Mouse (Mus musculus) CH12.LX (cell line): ENCODE results near the gene Mapk9. TPM values are rescaled to one million over a fixed set of nuclear protein-coding genes. Genes with fewer than 3 reads are reported as not detected.

Source experiments
- DNase-seq: peaks from one replicate; pipeline ENCODE4 v3.0.0-alpha.2; 2013; ENCODE audit errors: extremely low read depth
- H3K27ac ChIP-seq: 2 replicates; pipeline ENCODE4 v1.5.1; 2012; ENCODE audit warnings: low read depth, mild to moderate bottlenecking, control low read depth, moderate library complexity; ENCODE audit not compliant: insufficient read depth
- H3K27me3 ChIP-seq: replicated peaks from 2 replicates; pipeline ENCODE3; 2012; ENCODE audit warnings: inconsistent platforms
- H3K36me3 ChIP-seq, 2 experiments: replicated peaks in 1 of 2; 2 replicates each; pipeline versions ENCODE3 to v1.6.1; 2012; ENCODE audit warnings: inconsistent platforms in 1 of 2, low read length in 1 of 2, mild to moderate bottlenecking in 1 of 2, mixed read lengths in 1 of 2, moderate library complexity in 1 of 2; ENCODE audit not compliant: control insufficient read depth in 1 of 2, insufficient read depth in 1 of 2
- H3K4me1 ChIP-seq, 2 experiments: 2 replicates each; pipeline ENCODE4 v1.6.1; 2012; ENCODE audit warnings: inconsistent platforms in 1 of 2, moderate library complexity in 1 of 2; ENCODE audit not compliant: insufficient read depth in 2 of 2, control insufficient read depth in 1 of 2
- H3K4me2 ChIP-seq: 2 replicates; pipeline ENCODE4 v1.6.1; 2012; ENCODE audit warnings: low read depth, mild to moderate bottlenecking, control low read depth; ENCODE audit not compliant: poor library complexity, insufficient read depth, severe bottlenecking
- H3K4me3 ChIP-seq, 3 experiments: fragments of 150-350 bp in 1 of 3; sonication (generic) in 1 of 3; replicated peaks in 1 of 3; 2 replicates each; pipeline versions ENCODE3 to v1.5.1; 2011 to 2012; ENCODE audit warnings: low read depth in 2 of 3, low read length in 2 of 3, mild to moderate bottlenecking in 2 of 3, moderate library complexity in 2 of 3, control low read depth in 1 of 3, improper control_type of control experiment in 1 of 3, inconsistent platforms in 1 of 3, mixed read lengths in 1 of 3; ENCODE audit not compliant: poor library complexity in 1 of 3
- H3K79me2 ChIP-seq: replicated peaks from 2 replicates; pipeline ENCODE4 v1.6.1; 2012; ENCODE audit warnings: mild to moderate bottlenecking, moderate library complexity; ENCODE audit not compliant: control insufficient read depth, poor library complexity, insufficient read depth, severe bottlenecking; ENCODE audit errors: extremely low read depth
- H3K9ac ChIP-seq: 2 replicates; pipeline ENCODE4 v1.6.1; 2012; ENCODE audit warnings: low read depth, mild to moderate bottlenecking, control low read depth, moderate library complexity; ENCODE audit not compliant: insufficient read depth
- H3K9me3 ChIP-seq: replicated peaks from 2 replicates; pipeline ENCODE3; 2012; ENCODE audit warnings: low read length, inconsistent platforms, mixed read lengths
- BHLHE40 ChIP-seq: IDR thresholded peaks from 2 replicates; pipeline ENCODE4 v1.6.1; 2011; ENCODE audit warnings: mild to moderate bottlenecking, low read depth, low read length, improper control_type of control experiment
- CHD1 ChIP-seq: IDR thresholded peaks from 2 replicates; pipeline ENCODE4 v1.6.1; 2012; ENCODE audit warnings: low read depth, low read length, improper control_type of control experiment, inconsistent platforms
- CHD2 ChIP-seq: IDR thresholded peaks from 2 replicates; pipeline ENCODE4 v1.6.1; 2011; ENCODE audit warnings: low read length, improper control_type of control experiment
- CTCF ChIP-seq, 2 experiments: IDR thresholded peaks in 1 of 2; conservative IDR thresholded peaks in 1 of 2; 2 replicates each; pipeline ENCODE4 v1.5.1; 2011 to 2012; ENCODE audit warnings: low read depth in 2 of 2, low read length in 2 of 2, improper control_type of control experiment in 1 of 2, inconsistent platforms in 1 of 2, mild to moderate bottlenecking in 1 of 2, moderate library complexity in 1 of 2
- E2F4 ChIP-seq: IDR thresholded peaks from 2 replicates; pipeline ENCODE4 v1.6.1; 2011; ENCODE audit warnings: low read depth, low read length, improper control_type of control experiment; ENCODE audit not compliant: insufficient replicate concordance
- ELF1 ChIP-seq: IDR thresholded peaks from 2 replicates; pipeline ENCODE4 v1.6.1; 2014; ENCODE audit warnings: low read depth, mild to moderate bottlenecking, inconsistent platforms, low read length, improper control_type of control experiment
- EP300 ChIP-seq: IDR thresholded peaks from 2 replicates; pipeline ENCODE4 v1.6.1; 2011; ENCODE audit warnings: low read length, improper control_type of control experiment
- ETS1 ChIP-seq: conservative IDR thresholded peaks from 2 replicates; pipeline ENCODE4 v1.6.1; 2012; ENCODE audit warnings: low read depth, mild to moderate bottlenecking, inconsistent platforms, low read length, improper control_type of control experiment, moderate library complexity
- GABPA ChIP-seq: IDR thresholded peaks from 2 replicates; pipeline ENCODE4 v1.6.1; 2012; ENCODE audit warnings: low read depth, low read length, improper control_type of control experiment, inconsistent platforms; ENCODE audit not compliant: insufficient replicate concordance
- HCFC1 ChIP-seq: IDR thresholded peaks from 2 replicates; pipeline ENCODE4 v1.6.1; 2012; ENCODE audit warnings: low read depth, mild to moderate bottlenecking, inconsistent platforms, low read length, improper control_type of control experiment
- IRF4 ChIP-seq: IDR thresholded peaks from 2 replicates; pipeline ENCODE4 v1.6.1; 2014; ENCODE audit warnings: low read depth, mild to moderate bottlenecking, inconsistent platforms, low read length, improper control_type of control experiment
- JUN ChIP-seq: IDR thresholded peaks from 2 replicates; pipeline ENCODE4 v1.6.1; 2011; ENCODE audit warnings: low read depth, mild to moderate bottlenecking, low read length, improper control_type of control experiment, moderate library complexity; ENCODE audit not compliant: insufficient read depth
- JUND ChIP-seq: conservative IDR thresholded peaks from 2 replicates; pipeline ENCODE4 v1.6.1; 2011; ENCODE audit warnings: low read depth, low read length, improper control_type of control experiment
- KAT2A ChIP-seq: IDR thresholded peaks from 2 replicates; pipeline ENCODE4 v1.6.1; 2012; ENCODE audit warnings: low read length, improper control_type of control experiment, inconsistent platforms; ENCODE audit not compliant: insufficient replicate concordance
- MAFK ChIP-seq: IDR thresholded peaks from 2 replicates; pipeline ENCODE4 v1.6.1; 2011; ENCODE audit warnings: low read length, improper control_type of control experiment; ENCODE audit not compliant: insufficient replicate concordance
- MAX ChIP-seq: IDR thresholded peaks from 2 replicates; pipeline ENCODE4 v1.6.1; 2011; ENCODE audit warnings: low read length, improper control_type of control experiment
- MAZ ChIP-seq: IDR thresholded peaks from 2 replicates; pipeline ENCODE4 v1.6.1; 2012; ENCODE audit warnings: low read depth, mild to moderate bottlenecking, inconsistent platforms, low read length, improper control_type of control experiment, moderate library complexity
- MEF2A ChIP-seq: IDR thresholded peaks from 2 replicates; pipeline ENCODE4 v1.6.1; 2014; ENCODE audit warnings: low read depth, mild to moderate bottlenecking, inconsistent platforms, low read length, improper control_type of control experiment, borderline replicate concordance
- MXI1 ChIP-seq: IDR thresholded peaks from 2 replicates; pipeline ENCODE4 v1.6.1; 2011; ENCODE audit warnings: mild to moderate bottlenecking, low read depth, low read length, improper control_type of control experiment
- MYC ChIP-seq: IDR thresholded peaks from 2 replicates; pipeline ENCODE4 v1.6.1; 2011; ENCODE audit warnings: low read depth, mild to moderate bottlenecking, improper control_type of control experiment, low read length
- NELFE ChIP-seq: IDR thresholded peaks from 2 replicates; pipeline ENCODE4 v1.6.1; 2011; ENCODE audit warnings: low read depth, low read length, improper control_type of control experiment
- NRF1 ChIP-seq: IDR thresholded peaks from 2 replicates; pipeline ENCODE4 v1.6.1; 2014; ENCODE audit warnings: low read depth, mild to moderate bottlenecking, inconsistent platforms, low read length, improper control_type of control experiment, moderate library complexity
- PAX5 ChIP-seq: IDR thresholded peaks from 2 replicates; pipeline ENCODE4 v1.6.1; 2012; ENCODE audit warnings: low read length, inconsistent platforms, mixed read lengths
- POLR2A ChIP-seq: IDR thresholded peaks from 2 replicates; pipeline ENCODE4 v1.6.1; 2011; ENCODE audit warnings: low read depth, mild to moderate bottlenecking, improper control_type of control experiment, low read length
- POLR2AphosphoS2 ChIP-seq: IDR thresholded peaks from 2 replicates; pipeline ENCODE4 v1.6.1; 2011; ENCODE audit warnings: low read depth, low read length, improper control_type of control experiment
- RAD21 ChIP-seq: IDR thresholded peaks from 2 replicates; pipeline ENCODE4 v1.6.1; 2011; ENCODE audit warnings: low read depth, mild to moderate bottlenecking, low read length, improper control_type of control experiment, moderate library complexity
- RCOR1 ChIP-seq: conservative IDR thresholded peaks from 2 replicates; pipeline ENCODE4 v1.6.1; 2012; ENCODE audit warnings: low read depth, mild to moderate bottlenecking, inconsistent platforms, low read length, improper control_type of control experiment
- SIN3A ChIP-seq: IDR thresholded peaks from 2 replicates; pipeline ENCODE4 v1.6.1; 2012; ENCODE audit warnings: low read length, improper control_type of control experiment, inconsistent platforms
- SMC3 ChIP-seq: IDR thresholded peaks from 2 replicates; pipeline ENCODE4 v1.6.1; 2011; ENCODE audit warnings: low read depth, low read length, improper control_type of control experiment
- TBP ChIP-seq: conservative IDR thresholded peaks from 2 replicates; pipeline ENCODE4 v1.6.1; 2011; ENCODE audit warnings: low read depth, low read length, improper control_type of control experiment
- TCF12 ChIP-seq: IDR thresholded peaks from 2 replicates; pipeline ENCODE4 v1.6.1; 2014; ENCODE audit warnings: low read depth, mild to moderate bottlenecking, inconsistent platforms, low read length, improper control_type of control experiment
- UBTF ChIP-seq: IDR thresholded peaks from 2 replicates; pipeline ENCODE4 v1.6.1; 2012; ENCODE audit warnings: low read depth, mild to moderate bottlenecking, inconsistent platforms, low read length, improper control_type of control experiment, moderate library complexity
- USF1 ChIP-seq: IDR thresholded peaks from 2 replicates; pipeline ENCODE4 v1.6.1; 2014; ENCODE audit warnings: low read depth, mild to moderate bottlenecking, inconsistent platforms, low read length, improper control_type of control experiment
- USF2 ChIP-seq: conservative IDR thresholded peaks from 2 replicates; pipeline ENCODE4 v1.6.1; 2011; ENCODE audit warnings: low read depth, low read length, improper control_type of control experiment
- ZC3H11A ChIP-seq: IDR thresholded peaks from 2 replicates; pipeline ENCODE4 v1.6.1; 2012; ENCODE audit warnings: low read depth, mild to moderate bottlenecking, inconsistent platforms, low read length, improper control_type of control experiment
- ZKSCAN1 ChIP-seq: IDR thresholded peaks from 2 replicates; pipeline ENCODE4 v1.6.1; 2012; ENCODE audit warnings: low read depth, inconsistent platforms, low read length, improper control_type of control experiment, borderline replicate concordance
- ZMIZ1 ChIP-seq: IDR thresholded peaks from 2 replicates; pipeline ENCODE4 v1.6.1; 2012; ENCODE audit warnings: low read depth, mild to moderate bottlenecking, inconsistent platforms, low read length, improper control_type of control experiment
- ZNF384 ChIP-seq: IDR thresholded peaks from 2 replicates; pipeline ENCODE4 v1.6.1; 2012; ENCODE audit warnings: low read depth, low read length, improper control_type of control experiment, inconsistent platforms
- dilution Hi-C: fragments of 300-500 bp; cut with MboI; formaldehyde crosslinking; loops from 2 replicates; pipeline ENCODE4 v1.14.3; 2020; ENCODE audit warnings: low sequenced_read_pairs; ENCODE audit not compliant: extremely low pct_unique_long_range_greater_than_20kb, extremely low pct_ligation_motif_present
- in situ Hi-C: fragments of 300-500 bp; cut with MboI; formaldehyde crosslinking; loops from 3 replicates; pipeline ENCODE4 v1.14.3; 2019; ENCODE audit warnings: low sequenced_read_pairs, low pct_ligation_motif_present, low pct_unique_long_range_greater_than_20kb, mixed read lengths
- polyA plus RNA-seq: library from polyadenylated mRNA; unstranded; fragments of >175 nt; gene quantifications from 2 replicates; pipeline ENCODE4 v1.2.1, GENCODE M21; 2012; ENCODE audit warnings: low read depth; ENCODE audit not compliant: insufficient read length
- total RNA-seq, 2 experiments: library from RNA; depleted of rRNA; stranded (reverse); fragments of 300-350 nt in 1 of 2; fragments of >200 nt in 1 of 2; gene quantifications; 2 replicates each; pipeline ENCODE4 v1.2.3; 2012 to 2014

Mapk9 gene
- total and polyA plus RNA-seq, 3 experiments: 22.0 to 36.8 (median 29.3) TPM

GRCm38 (mm10) chr11:49883394-49883793, 36.8 kb downstream of the Mapk9 start:
- no peaks in the 10 kb centered on the region for H3K9me3 ChIP-seq
- H3K4me2 ChIP-seq: no peak overlapping the region
- H3K4me1 ChIP-seq: peaks cover 30 to 54% of the 10 kb centered on the region in 2 experiments
- no peak overlapping the region for H3K9ac ChIP-seq
- H3K27ac ChIP-seq: no peak overlapping the region; the same call in 1 of the 2 replicates
- no peaks in the 10 kb centered on the region for H3K79me2 ChIP-seq
- peak; percentile 54 for DNase-seq
- dilution Hi-C loops: no loop called here
- in situ Hi-C loops: loop anchor here (10.0 kb wide), 1 partner anchor 169 kb away; the partner anchor contains the start of gene Cnot6
- H3K27me3 ChIP-seq: no peaks in the 10 kb centered on the region
- TF ChIP-seq GABPA (no peak), JUN (no peak), POLR2AphosphoS2 (no peak), MAZ (no peak), TCF12 (no peak), ZNF384 (no peak), ZKSCAN1 (no peak), BHLHE40 (peak; percentile 92), MXI1 (no peak), MEF2A (peak; percentile 62; the same call in 1 of the 2 replicates), CTCF (conservative IDR thresholded peaks at IDR 0.05 in 1 of 2, IDR thresholded peaks at IDR 0.05 in 1 of 2; ENCODE audit: low read depth in 2 of 2, low read length in 2 of 2) (no peak), POLR2A (no peak), PAX5 (no peak), MAFK (peak; percentile 57; the same call in 1 of the 2 replicates), USF2 (no peak), ETS1 (peak; percentile 61; the same call in 1 of the 2 replicates), UBTF (no peak), ZMIZ1 (no peak), SIN3A (no peak), USF1 (no peak), JUND (no peak), ELF1 (no peak), NELFE (no peak), RAD21 (no peak), CHD2 (no peak), MAX (no peak), ZC3H11A (no peak), IRF4 (peak; percentile 65; the same call in 1 of the 2 replicates), MYC (no peak), CHD1 (peak; percentile 93; the same call in 1 of the 2 replicates), KAT2A (no peak), TBP (no peak), EP300 (peak; percentile 81), SMC3 (no peak), RCOR1 (no peak), E2F4 (no peak), NRF1 (no peak), HCFC1 (no peak)
- peaks cover 9 to 62% of the 10 kb centered on the region in 2 experiments for H3K36me3 ChIP-seq
- H3K4me3 ChIP-seq: peak overlapping the region in 1 of 3 experiments; percentile 19
